Mouse (Mus musculus): Measurements from ENCODE around the gene Tent4b.
"Not testable (repeated sequence)": the region's sequence is repeated elsewhere in the genome, so short reads cannot be mapped to it uniquely, and the experiment has no call there.

Tent4b gene

GRCm38 (mm10) chr8:88198945-88199571 is at the start of gene Tent4b:
Gene Tent4b (plus strand): TSS chr8:88199213.
- peak; percentile 94 for DNase-seq

GRCm38 (mm10) chr8:88150910-88151371 is 48.1 kb upstream of the Tent4b start:
- DNase-seq, result no peak

GRCm38 (mm10) chr8:88160237-88160995 is 38.6 kb upstream of the Tent4b start:
- no peak for DNase-seq

GRCm38 (mm10) chr8:88161439-88161838 is 37.6 kb upstream of the Tent4b start:
- DNase-seq, result peak; percentile 56

GRCm38 (mm10) chr8:88175264-88175663 is 23.7 kb upstream of the Tent4b start:
- DNase-seq, result no peak

GRCm38 (mm10) chr8:88177291-88177690 is 21.7 kb upstream of the Tent4b start:
- no peak for DNase-seq

GRCm38 (mm10) chr8:88183121-88183520 is 15.9 kb upstream of the Tent4b start:
- no peak for DNase-seq

- no peak for DNase-seq
These were observed 14.1 kb upstream of the Tent4b start for GRCm38 (mm10) chr8:88184914-88185313.

- DNase-seq, result no peak
These were observed 13.3 kb upstream of the Tent4b start for GRCm38 (mm10) chr8:88185716-88186115.

GRCm38 (mm10) chr8:88197328-88197727 is 1.7 kb upstream of the Tent4b start:
- DNase-seq, result no peak

- DNase-seq, result peak; percentile 37
These were observed 465 bp upstream of the Tent4b start for GRCm38 (mm10) chr8:88198551-88198944.

GRCm38 (mm10) chr8:88199700-88200601 is 938 bp downstream of the Tent4b start:
- peak; percentile 40 for DNase-seq

GRCm38 (mm10) chr8:88200724-88201495 is 1.9 kb downstream of the Tent4b start:
- DNase-seq, result no peak

GRCm38 (mm10) chr8:88201641-88202040 is 2.6 kb downstream of the Tent4b start:
- no peak for DNase-seq

GRCm38 (mm10) chr8:88206016-88206415 is 7.0 kb downstream of the Tent4b start:
- no peak for DNase-seq

- no peak for DNase-seq
These were observed 8.3 kb downstream of the Tent4b start for GRCm38 (mm10) chr8:88207121-88207821.

- not testable (repeated sequence) for DNase-seq
These were observed 11.2 kb downstream of the Tent4b start for GRCm38 (mm10) chr8:88209930-88210827.

GRCm38 (mm10) chr8:88221353-88221752 is 22.3 kb downstream of the Tent4b start:
- DNase-seq, result no peak

- peak; percentile 10 for DNase-seq
These were observed 26.3 kb downstream of the Tent4b start for GRCm38 (mm10) chr8:88225358-88225757.

- DNase-seq, result no peak
These were observed 28.8 kb downstream of the Tent4b start for GRCm38 (mm10) chr8:88227851-88228250.

GRCm38 (mm10) chr8:88228286-88228685 is 29.3 kb downstream of the Tent4b start:
- DNase-seq, result no peak

Data from layer of hippocampus, adult 9-11 months (tissue).